Mouse (Mus musculus) brain, embryonic 14.5 days (tissue): ENCODE results near the gene Defb45.

Source experiments
- CTCF ChIP-seq: fragments of 200-500 bp; IDR thresholded peaks from 2 replicates; pipeline ENCODE4 v1.5.1; 2012; ENCODE audit warnings: inconsistent platforms, mild to moderate bottlenecking, moderate library complexity, borderline replicate concordance; ENCODE audit not compliant: insufficient read depth, insufficient read length; ENCODE audit errors: extremely low read depth
- POLR2A ChIP-seq: fragments of 200-500 bp; IDR thresholded peaks from 2 replicates; pipeline ENCODE4 v1.6.1; 2012; ENCODE audit warnings: mild to moderate bottlenecking, inconsistent platforms, borderline replicate concordance; ENCODE audit not compliant: poor library complexity, insufficient read depth, insufficient read length, severe bottlenecking; ENCODE audit errors: extremely low read depth

DNA sequence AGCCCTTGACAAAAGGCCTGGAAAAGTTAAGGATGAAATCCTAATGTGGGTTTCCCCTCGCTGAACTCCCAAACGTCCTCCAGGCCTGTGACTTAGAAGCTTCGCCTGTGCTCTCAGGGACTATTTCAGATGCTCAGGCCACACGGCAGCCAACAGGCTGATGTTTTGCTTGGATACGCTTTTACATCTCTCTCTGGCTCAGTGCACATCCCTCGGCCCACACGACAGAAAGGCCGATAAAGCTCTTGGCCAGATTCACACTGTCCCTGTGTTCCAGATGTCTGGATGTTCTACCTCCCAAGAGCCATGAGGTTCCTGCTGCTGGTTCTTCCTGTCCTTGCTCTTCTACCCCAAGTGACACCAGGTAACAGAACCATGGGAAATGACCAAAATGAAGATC, 25.7 kb downstream of the Defb45 start:
- TF ChIP-seq CTCF (no peak), POLR2A (no peak)
